Mouse (Mus musculus) lung, embryonic 14.5 days (tissue): ENCODE measurements around the gene Itgb6. TPM values are rescaled to one million over a fixed set of nuclear protein-coding genes. Genes with fewer than 3 reads are reported as not detected.

Experiments
- ATAC-seq: fragments of 200-750 bp; cut with Nextera tagmentation; 2 replicates; pipeline ENCODE4 v1.8.0; 2017; ENCODE audit warnings: mild to moderate bottlenecking, moderate TSS enrichment, moderate library complexity; ENCODE audit not compliant: insufficient read depth
- DNase-seq: peaks from one replicate; pipeline ENCODE4 v3.0.0-alpha.2; 2015
- H3K27ac ChIP-seq: fragments of 300-500 bp; sonication (generic); 2 replicates; pipeline ENCODE4 v1.5.1; 2014; ENCODE audit warnings: low read depth, mild to moderate bottlenecking, moderate library complexity
- H3K27me3 ChIP-seq: fragments of 300-500 bp; sonication (generic); 2 replicates; pipeline ENCODE4 v1.6.1; 2014; ENCODE audit warnings: low read length, control low read depth; ENCODE audit not compliant: insufficient read depth
- H3K36me3 ChIP-seq: fragments of 300-500 bp; sonication (generic); 2 replicates; pipeline ENCODE4 v1.6.1; 2014; ENCODE audit warnings: control low read depth; ENCODE audit not compliant: insufficient read depth
- H3K4me1 ChIP-seq: fragments of 300-500 bp; sonication (generic); 2 replicates; pipeline ENCODE4 v1.6.1; 2014; ENCODE audit warnings: antibody characterized with exemption, control low read depth; ENCODE audit not compliant: insufficient read depth
- H3K4me2 ChIP-seq: fragments of 300-500 bp; sonication (generic); 2 replicates; pipeline ENCODE4 v1.6.1; 2014; ENCODE audit warnings: mild to moderate bottlenecking
- H3K4me3 ChIP-seq: fragments of 300-500 bp; sonication (generic); 2 replicates; pipeline ENCODE4 v1.5.1; 2014; ENCODE audit warnings: low read depth, low read length
- H3K9ac ChIP-seq: fragments of 300-500 bp; sonication (generic); 2 replicates; pipeline ENCODE4 v1.6.1; 2014
- H3K9me3 ChIP-seq: fragments of 300-500 bp; sonication (generic); 2 replicates; pipeline ENCODE4 v1.6.1; 2016; ENCODE audit warnings: low read depth, low read length, control low read depth
- CTCF ChIP-seq: IDR thresholded peaks from 2 replicates; pipeline ENCODE4 v1.5.1; 2016; ENCODE audit warnings: antibody characterized with exemption, low read depth
- WGBS: fragments of 180-500 bp; shearing (Covaris S2); extraction: QIAGEN DNeasy Blood & Tissue Kit; methylation state at CpG from one replicate; pipeline ENCODE4 v1.1.7; 2014; 5-methylcytosine and 5-hydroxymethylcytosine counted together
- polyA plus RNA-seq: library from polyadenylated mRNA; unstranded; fragments of >200 nt; fragmentation: Nextera tagmentation; extraction: Ambion mirVana; gene quantifications from 2 replicates; pipeline ENCODE4 v1.2.1, GENCODE M21; 2014

The Itgb6 gene
- 5.5 and 6.2 TPM in 2 replicates for polyA plus RNA-seq

GRCm38 (mm10) chr2:60722514-60722913, at the start of gene Itgb6:
Itgb6 (minus strand) TSS chr2:60722643.
- peak within 1 kb of the TSS; percentile 12; the same call in 1 of the 2 replicates for H3K4me2 ChIP-seq
- H3K27ac ChIP-seq = no peak within 1 kb of the TSS
- no peak within 1 kb of the TSS for H3K4me3 ChIP-seq
- no peaks in the 10 kb centered on the region for H3K27me3 ChIP-seq
- no peaks in the 10 kb centered on the region for H3K9me3 ChIP-seq
- no peak within 1 kb of the TSS for H3K9ac ChIP-seq
- peak; percentile 42 for DNase-seq
- WGBS = 57% methylated on average over 14 of the region's 14 CpGs
- no peaks in the 10 kb centered on the region for H3K36me3 ChIP-seq
- peak; percentile 57 for ATAC-seq
- 0 out of 2 replicates have a peak, but pooled peaks cover 6% of the 10 kb centered on the region for H3K4me1 ChIP-seq
- no peak for TF ChIP-seq CTCF

GRCm38 (mm10) chr2:60766420-60766819, 44.0 kb upstream of the Itgb6 start:
- no peak for TF ChIP-seq CTCF
- peaks cover 66% of the 10 kb centered on the region for H3K36me3 ChIP-seq
- peaks cover 6% of the 10 kb centered on the region; the same call in 1 of the 2 replicates for H3K4me1 ChIP-seq
- H3K9ac ChIP-seq = no peak overlapping the region
- peak; percentile 64 for DNase-seq
- H3K4me2 ChIP-seq = no peak overlapping the region
- H3K27me3 ChIP-seq = no peaks in the 10 kb centered on the region
- H3K9me3 ChIP-seq = peaks cover 5% of the 10 kb centered on the region; the same call in 1 of the 2 replicates
- 43% methylated on average over 8 of the region's 8 CpGs for WGBS
- ATAC-seq = peak; percentile 88
- H3K27ac ChIP-seq = peak overlapping the region; percentile 81; the same call in 1 of the 2 replicates
- H3K4me3 ChIP-seq = no peak overlapping the region

- peaks cover 70% of the 10 kb centered on the region for H3K36me3 ChIP-seq
- WGBS = 86% methylated on average over 9 of the region's 9 CpGs
- ATAC-seq = no peak
- no peaks in the 10 kb centered on the region for H3K9me3 ChIP-seq
- H3K4me3 ChIP-seq = no peak overlapping the region
- H3K27ac ChIP-seq = no peak overlapping the region
- no peak overlapping the region for H3K4me2 ChIP-seq
- H3K27me3 ChIP-seq = no peaks in the 10 kb centered on the region
- TF ChIP-seq CTCF = no peak
- no peaks in the 10 kb centered on the region for H3K4me1 ChIP-seq
- no peak for DNase-seq
- H3K9ac ChIP-seq = no peak overlapping the region
Measured at GRCm38 (mm10) chr2:60756218-60756617, 33.8 kb upstream of the Itgb6 start.

GRCm38 (mm10) chr2:60755101-60755500, 32.7 kb upstream of the Itgb6 start:
- 88% methylated on average over 7 of the region's 7 CpGs for WGBS
- peaks cover 70% of the 10 kb centered on the region for H3K36me3 ChIP-seq

GRCm38 (mm10) chr2:60751274-60751673, 28.8 kb upstream of the Itgb6 start:
- no peak for TF ChIP-seq CTCF
- no peaks in the 10 kb centered on the region for H3K9me3 ChIP-seq
- H3K27ac ChIP-seq = no peak overlapping the region
- H3K4me1 ChIP-seq = 0 out of 2 replicates have a peak, but pooled peaks cover 3% of the 10 kb centered on the region
- H3K4me3 ChIP-seq = no peak overlapping the region
- ATAC-seq (no peak), DNase-seq (no peak)
- peaks cover 48% of the 10 kb centered on the region for H3K36me3 ChIP-seq
- 90% methylated on average over 9 of the region's 9 CpGs for WGBS
- H3K27me3 ChIP-seq = no peaks in the 10 kb centered on the region
- no peak overlapping the region for H3K4me2 ChIP-seq
- H3K9ac ChIP-seq = no peak overlapping the region

More at GRCm38 (mm10) chr2:60755101-60755500, 32.7 kb upstream of the Itgb6 start:
- no peak overlapping the region for H3K4me3 ChIP-seq
- no peak overlapping the region for H3K4me2 ChIP-seq
- no peaks in the 10 kb centered on the region for H3K27me3 ChIP-seq
- ATAC-seq = no peak
- no peaks in the 10 kb centered on the region for H3K9me3 ChIP-seq
- DNase-seq = no peak
- no peak overlapping the region for H3K9ac ChIP-seq
- no peak for TF ChIP-seq CTCF
- no peaks in the 10 kb centered on the region for H3K4me1 ChIP-seq
- no peak overlapping the region for H3K27ac ChIP-seq

GRCm38 (mm10) chr2:60750591-60750990, 28.1 kb upstream of the Itgb6 start:
- Histone ChIP-seq H3K36me3 (peaks cover 41% of the 10 kb centered on the region), H3K27ac (no peak overlapping the region), H3K4me3 (no peak overlapping the region), H3K4me1 (0 out of 2 replicates have a peak, but pooled peaks cover 6% of the 10 kb centered on the region), H3K9ac (no peak overlapping the region), H3K4me2 (no peak overlapping the region), H3K27me3 (no peaks in the 10 kb centered on the region), H3K9me3 (no peaks in the 10 kb centered on the region)
- DNase-seq (no peak), ATAC-seq (no peak)
- 90% methylated on average over 3 of the region's 3 CpGs for WGBS
- TF ChIP-seq CTCF = no peak

GRCm38 (mm10) chr2:60748585-60748984, 26.1 kb upstream of the Itgb6 start:
- TF ChIP-seq CTCF = peak; percentile 46
- no peak overlapping the region for H3K27ac ChIP-seq

More at GRCm38 (mm10) chr2:60748585-60748984, 26.1 kb upstream of the Itgb6 start:
- H3K4me1 ChIP-seq = 0 out of 2 replicates have a peak, but pooled peaks cover 6% of the 10 kb centered on the region
- H3K9me3 ChIP-seq = no peaks in the 10 kb centered on the region
- H3K4me2 ChIP-seq = no peak overlapping the region
- H3K9ac ChIP-seq = no peak overlapping the region
- DNase-seq (peak; percentile 31), ATAC-seq (no peak)
- H3K27me3 ChIP-seq = no peaks in the 10 kb centered on the region
- 79% methylated on average over 1 of the region's 1 CpGs for WGBS
- H3K4me3 ChIP-seq = no peak overlapping the region
- peaks cover 22% of the 10 kb centered on the region for H3K36me3 ChIP-seq
